Mouse (Mus musculus): Measurements from ENCODE around the gene Otud5.
"Not testable (repeated sequence)": the region's sequence is repeated elsewhere in the genome, so short reads cannot be mapped to it uniquely, and the experiment has no call there.

The Otud5 gene

GRCm38 (mm10) chrX:7841163-7842162 is at the start of gene Otud5:
Gene Otud5 (plus strand): TSS chrX:7841364.
- DNase-seq (ENCODE audit: low spot score in 2 of 2) = peak; percentile 94 to 95

GRCm38 (mm10) chrX:7793361-7793760 is 47.8 kb upstream of the Otud5 start:
- DNase-seq (ENCODE audit: low spot score in 2 of 2) = no peak

GRCm38 (mm10) chrX:7795016-7795415 is 46.1 kb upstream of the Otud5 start:
- DNase-seq (ENCODE audit: low spot score in 2 of 2) = peak in 1 of 2 experiments; percentile 15

- no peak for DNase-seq (ENCODE audit: low spot score in 2 of 2)
Observed at GRCm38 (mm10) chrX:7797327-7797726, 43.8 kb upstream of the Otud5 start.

GRCm38 (mm10) chrX:7802157-7802556 is 39.0 kb upstream of the Otud5 start:
- DNase-seq (ENCODE audit: low spot score in 2 of 2) = not testable (repeated sequence)

- DNase-seq (ENCODE audit: low spot score in 2 of 2) = peak; percentile 67 to 81
Observed at GRCm38 (mm10) chrX:7815016-7815415, 26.1 kb upstream of the Otud5 start.

GRCm38 (mm10) chrX:7821865-7822779 is 19.0 kb upstream of the Otud5 start, which contains the start of gene Kcnd1:
Gene Kcnd1 (plus strand): TSS chrX:7822289.
- DNase-seq (ENCODE audit: low spot score in 2 of 2) = no peak

GRCm38 (mm10) chrX:7837146-7837545 is 4.0 kb upstream of the Otud5 start:
- peak in 1 of 2 experiments; percentile 50 for DNase-seq (ENCODE audit: low spot score in 2 of 2)

- DNase-seq (ENCODE audit: low spot score in 2 of 2) = no peak
Observed at GRCm38 (mm10) chrX:7840842-7841162, 362 bp upstream of the Otud5 start.

- peak; percentile 52 to 78 for DNase-seq (ENCODE audit: low spot score in 2 of 2)
Observed at GRCm38 (mm10) chrX:7842318-7842717, 1.2 kb downstream of the Otud5 start.

GRCm38 (mm10) chrX:7847845-7848244 is 6.7 kb downstream of the Otud5 start:
- no peak for DNase-seq (ENCODE audit: low spot score in 2 of 2)

- peak; percentile 36 to 69 for DNase-seq (ENCODE audit: low spot score in 2 of 2)
Observed at GRCm38 (mm10) chrX:7854578-7854977, 13.4 kb downstream of the Otud5 start.

- no peak for DNase-seq (ENCODE audit: low spot score in 2 of 2)
Observed at GRCm38 (mm10) chrX:7859191-7859753, 18.1 kb downstream of the Otud5 start.

- no peak for DNase-seq (ENCODE audit: low spot score in 2 of 2)
Observed at GRCm38 (mm10) chrX:7863181-7863580, 22.0 kb downstream of the Otud5 start.

GRCm38 (mm10) chrX:7864551-7864950 is 23.4 kb downstream of the Otud5 start:
- DNase-seq (ENCODE audit: low spot score in 2 of 2) = no peak

- DNase-seq (ENCODE audit: low spot score in 2 of 2) = no peak
Observed at GRCm38 (mm10) chrX:7865343-7865742, 24.2 kb downstream of the Otud5 start.

- DNase-seq (ENCODE audit: low spot score in 2 of 2) = no peak
Observed at GRCm38 (mm10) chrX:7865786-7866185, 24.6 kb downstream of the Otud5 start.

- DNase-seq (ENCODE audit: low spot score in 2 of 2) = no peak
Observed at GRCm38 (mm10) chrX:7867141-7867540, 26.0 kb downstream of the Otud5 start.

- no peak for DNase-seq (ENCODE audit: low spot score in 2 of 2)
Observed at GRCm38 (mm10) chrX:7868506-7868905, 27.3 kb downstream of the Otud5 start.

- no peak for DNase-seq (ENCODE audit: low spot score in 2 of 2)
Observed at GRCm38 (mm10) chrX:7869826-7870225, 28.7 kb downstream of the Otud5 start.

GRCm38 (mm10) chrX:7878007-7878419 is 36.8 kb downstream of the Otud5 start, which contains the start of gene Pim2:
Gene Pim2 (plus strand): TSS chrX:7878262.
- peak; percentile 82 to 90 for DNase-seq (ENCODE audit: low spot score in 2 of 2)

- peak in 1 of 2 experiments; percentile 72 for DNase-seq (ENCODE audit: low spot score in 2 of 2)
Observed at GRCm38 (mm10) chrX:7878495-7878894, 37.3 kb downstream of the Otud5 start.

Measured in spleen, postnatal 4 days (tissue).